8 mouse cellular contexts compared by ENCODE assay signal in the genomic region with DNA sequence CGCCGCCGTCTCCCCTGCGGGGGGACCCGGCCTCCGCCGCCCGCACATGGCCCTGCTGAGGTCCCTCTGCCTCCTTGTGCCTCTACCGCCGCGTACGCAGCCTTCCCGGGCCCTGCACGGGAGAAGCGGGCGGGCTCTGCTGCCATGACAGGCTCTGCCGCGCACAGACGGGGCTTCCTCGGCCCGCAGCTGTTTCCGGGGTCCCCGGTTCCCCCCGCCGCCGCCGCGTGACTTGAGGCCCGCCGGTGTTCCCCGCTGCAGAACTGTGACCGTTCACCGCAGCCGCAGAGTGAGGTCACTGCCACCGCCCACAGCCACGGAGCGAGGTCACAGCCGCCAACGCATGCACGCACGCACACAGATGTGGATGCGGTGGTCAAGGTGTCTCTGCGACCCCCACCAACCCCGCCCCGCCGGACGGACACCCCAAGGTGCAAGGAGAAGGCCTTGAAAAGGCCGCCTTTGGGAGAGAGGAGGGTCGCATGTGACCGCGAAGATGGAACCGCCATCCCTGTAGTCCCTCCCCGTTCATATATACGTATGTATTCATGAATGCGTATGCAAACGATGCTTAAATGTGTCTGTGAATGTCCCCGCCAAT.
DNase-seq lines count a peak whose midpoint lies in the region; ATAC-seq and TF ChIP-seq lines count a peak whose summit lies in the region.

No protein-coding gene starts in this region.

- peak overlapping the region; percentile 71 for H3K4me3 ChIP-seq in intestine, postnatal 0 days (ENCODE audit: low read depth, low read length)
- peak overlapping the region; percentile 90 for H3K4me3 ChIP-seq in megakaryocyte, embryonic 14.5 days (replicated peaks)

- H3K36me3 ChIP-seq in intestine, postnatal 0 days (ENCODE audit: control insufficient read depth, insufficient read depth): no peaks in the 10 kb centered on the region
- H3K36me3 ChIP-seq in megakaryocyte, embryonic 14.5 days (replicated peaks; ENCODE audit: low read length): no peaks in the 10 kb centered on the region

- TF ChIP-seq CTCF in intestine, postnatal 0 days (IDR thresholded peaks at IDR 0.05; ENCODE audit: low read depth): no peak

- ATAC-seq in intestine, postnatal 0 days: peak; percentile 74

- 3% methylated on average over 57 of the region's 57 CpGs for WGBS in intestine, postnatal 0 days

- H3K9me3 ChIP-seq in intestine, postnatal 0 days (ENCODE audit: control insufficient read depth): no peaks in the 10 kb centered on the region
- H3K9me3 ChIP-seq in megakaryocyte, embryonic 14.5 days: no peaks in the 10 kb centered on the region

- peak overlapping the region; percentile 71 for H3K9ac ChIP-seq in intestine, postnatal 0 days (ENCODE audit: low read depth, low read length)

- no peaks in the 10 kb centered on the region for H3K27me3 ChIP-seq in intestine, postnatal 0 days (replicated peaks; ENCODE audit: control insufficient read depth, insufficient read depth, low read length)
- peaks cover 6% of the 10 kb centered on the region for H3K27me3 ChIP-seq in megakaryocyte, embryonic 14.5 days (replicated peaks)

- peak; percentile 53 for DNase-seq in adrenal gland, postnatal 25 days
- peak; percentile 51 for DNase-seq in embryo, embryonic 9.5 days (ENCODE audit: extremely low spot score)
- peak; percentile 96 for DNase-seq in heart, adult 11 months
- peak; percentile 63 to 69 for DNase-seq in left cerebral cortex, postnatal 14 days (ENCODE audit: low spot score in 2 of 2)
- peak; percentile 78 to 79 for DNase-seq in right cerebral cortex, postnatal 10 days (ENCODE audit: low spot score in 2 of 2)
- peak; percentile 35 for DNase-seq in urinary bladder, postnatal 25 days (ENCODE audit: low spot score)

- H3K4me2 ChIP-seq in intestine, postnatal 0 days (replicated peaks; ENCODE audit: low read depth): peak overlapping the region; percentile 95

- intact Hi-C loops in left cerebral cortex, postnatal 14 days (cut with DNase I): loop anchor here (5.0 to 10.0 kb wide), 2 partner anchors 341 to 1114 kb away; partner anchors contain the start of genes Zfp40 and Zfp946

- no peaks in the 10 kb centered on the region for H3K4me1 ChIP-seq in intestine, postnatal 0 days (replicated peaks; ENCODE audit: control insufficient read depth, insufficient read depth, low read length)
- peaks cover 6% of the 10 kb centered on the region for H3K4me1 ChIP-seq in megakaryocyte, embryonic 14.5 days

- no peak overlapping the region for H3K27ac ChIP-seq in intestine, postnatal 0 days (ENCODE audit: low read depth, low read length)

Comparison
In these comparisons a context has a peak if more than half of its experiments do, and no peak if none do; other contexts are left out.
1. DNase-seq: peak in every context shown above with its lines; median percentile 96 in heart, adult 11 months; 78 in right cerebral cortex, postnatal 10 days; 66 in left cerebral cortex, postnatal 14 days; 53 in adrenal gland, postnatal 25 days; 51 in embryo, embryonic 9.5 days; 35 in urinary bladder, postnatal 25 days.